Mouse (Mus musculus) megakaryocyte-erythroid progenitor cell, adult 5-6 weeks (primary cell): ENCODE data around the gene Gabrd. TPM values are rescaled to one million over a fixed set of nuclear protein-coding genes. Genes with fewer than 3 reads are reported as not detected.

Source experiments
- ATAC-seq: replicated peaks from 2 replicates; pipeline ENCODE4 v1.8.0; 2016; ENCODE audit warnings: mild to moderate bottlenecking, inconsistent platforms; ENCODE audit not compliant: severe bottlenecking, poor library complexity, low FRiP score, low TSS enrichment
- total RNA-seq, 2 experiments: library from RNA; stranded (forward) in 1 of 2; stranded (reverse) in 1 of 2; fragments of 200-1000, 215-1000 nt in 1 of 2; fragments of >200 nt in 1 of 2; fragmentation: Nextera tagmentation in 1 of 2; gene quantifications; 2 replicates each; pipeline ENCODE4 v1.2.3; 2014 to 2017

Gabrd gene
- total RNA-seq, 2 experiments from 2014 or later: 0.20 TPM; not detected in 1

DNA sequence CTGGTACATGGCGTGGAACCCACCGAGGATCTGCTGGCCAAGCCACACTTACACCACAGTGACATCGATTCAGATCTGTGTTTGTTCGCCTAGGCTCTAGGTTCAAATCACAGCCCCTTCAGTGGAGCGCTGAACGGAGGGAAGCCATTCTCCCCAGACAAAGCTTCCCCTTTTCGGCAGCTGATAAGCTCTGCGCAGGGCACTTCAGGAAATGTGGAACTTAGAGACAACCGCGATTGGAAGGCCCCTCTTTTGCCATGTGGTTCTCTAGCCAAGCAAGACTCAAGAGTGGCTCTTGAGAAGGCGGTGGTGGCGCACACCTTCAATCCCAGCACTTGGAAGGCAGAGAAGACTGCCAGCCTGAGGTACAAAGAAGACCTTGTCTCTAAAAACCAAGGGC, 51.6 kb downstream of the Gabrd start:
- no peak for ATAC-seq

DNA sequence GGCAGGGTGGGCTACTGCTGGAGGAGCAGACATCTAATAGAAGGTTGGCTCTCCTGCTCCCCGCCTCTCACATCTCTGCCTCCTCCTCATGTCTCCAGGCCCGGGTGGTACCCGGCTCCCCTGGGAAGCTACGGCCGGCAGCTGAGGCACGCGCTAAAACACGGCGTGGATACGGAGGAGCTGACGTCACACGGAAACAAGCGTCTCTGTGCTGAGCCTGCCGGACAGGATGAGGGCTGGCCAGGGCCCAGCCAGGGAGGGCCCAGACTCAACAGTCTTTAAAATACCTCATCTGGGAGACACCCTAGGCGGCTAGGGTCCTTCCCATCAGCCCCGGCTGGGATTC, 52.3 kb downstream of the Gabrd start:
- no peak for ATAC-seq

GRCm38 (mm10) chr4:155344716-155345607, 53.0 kb downstream of the Gabrd start:
- ATAC-seq: no peak

DNA sequence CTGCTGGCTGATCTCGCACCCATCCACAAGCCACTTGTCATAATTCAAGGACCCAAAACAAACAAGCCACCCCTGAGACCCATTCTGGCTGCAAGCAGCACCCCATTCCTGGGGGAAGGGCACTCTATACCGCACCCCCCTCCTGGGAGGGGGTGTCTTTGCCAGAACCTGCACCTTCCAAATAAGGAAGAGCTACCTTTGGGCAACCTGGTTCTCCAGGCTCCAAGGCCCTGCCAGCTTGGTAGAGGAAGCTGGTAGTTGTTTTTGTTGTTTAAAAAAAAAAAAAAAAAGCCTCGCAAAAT, 53.7 kb downstream of the Gabrd start:
- no peak for ATAC-seq

DNA sequence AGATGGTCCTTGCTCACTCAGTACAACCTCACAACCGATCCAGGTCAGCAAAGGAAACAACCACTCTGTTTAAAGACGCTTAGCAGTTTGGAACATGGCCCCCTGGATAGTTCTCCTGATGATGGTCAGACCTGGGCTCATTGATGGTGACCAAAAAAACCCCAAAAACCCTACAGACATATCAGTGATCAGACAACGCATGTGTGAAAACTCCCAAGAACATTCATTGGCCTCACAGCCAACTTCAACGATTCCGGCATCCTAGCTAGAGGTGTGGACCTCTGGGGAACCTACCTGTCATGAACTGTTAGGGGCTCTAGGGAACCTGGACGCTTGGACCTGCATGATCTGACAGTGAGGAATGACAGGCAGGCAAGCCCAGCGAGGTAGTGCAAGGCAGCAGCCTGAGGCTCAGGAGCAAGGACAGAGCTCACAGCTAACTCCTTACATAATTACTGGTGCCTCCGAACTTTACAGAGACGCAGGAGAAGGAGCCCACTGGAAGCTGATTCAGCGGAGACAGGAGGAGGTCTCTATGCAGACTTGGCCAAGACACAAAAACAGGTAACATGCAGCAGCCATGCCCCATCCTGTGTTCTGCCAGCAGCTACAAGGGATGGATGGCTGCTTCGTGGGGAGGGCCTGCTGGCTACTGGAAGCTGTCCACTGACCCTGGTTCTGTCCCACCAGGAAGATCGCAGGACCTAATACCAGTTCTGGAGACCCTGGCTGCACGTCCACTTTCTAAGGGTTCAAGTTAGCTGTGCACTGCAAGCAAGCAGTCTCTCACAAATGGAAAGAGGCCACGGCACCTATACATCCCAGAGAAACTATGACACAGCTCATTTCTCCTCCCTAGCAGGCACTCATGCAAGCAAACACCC, 54.3 kb downstream of the Gabrd start:
- ATAC-seq: no peak

DNA sequence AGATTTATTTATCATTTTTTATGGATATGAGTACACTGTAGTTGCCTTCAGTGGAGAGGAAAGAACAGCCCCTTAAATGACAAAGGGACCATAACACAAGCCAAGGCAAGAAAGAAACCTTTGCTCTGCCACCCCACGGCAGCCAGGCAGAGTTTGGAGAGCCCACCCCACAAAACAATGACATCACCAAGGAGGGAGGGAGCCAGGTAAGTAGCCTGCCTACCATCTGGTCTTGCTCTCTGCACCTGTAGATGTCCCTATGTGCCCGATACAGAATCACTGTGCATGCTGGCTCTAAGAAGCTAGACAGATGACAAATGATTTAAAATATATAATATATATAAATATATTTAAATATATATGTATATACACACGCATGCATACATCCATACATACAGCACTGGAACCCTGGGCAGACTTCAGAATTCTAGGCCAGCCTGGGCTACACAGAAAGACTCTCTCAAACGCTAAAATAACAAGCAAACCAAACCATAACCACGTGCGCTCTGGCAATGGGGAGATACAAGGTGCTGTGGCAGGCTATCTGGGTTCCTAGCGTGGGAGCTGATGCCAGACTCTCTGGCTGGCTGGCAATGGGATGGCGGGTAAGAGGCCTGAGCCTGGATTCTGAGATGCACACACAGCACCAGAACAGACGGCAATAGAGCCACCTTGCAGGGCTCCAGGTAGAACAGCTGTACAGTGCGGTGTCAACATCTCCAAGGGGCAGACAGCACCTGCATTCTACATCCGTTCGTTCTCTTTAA, 61.4 kb downstream of the Gabrd start:
- no peak for ATAC-seq

Other genes starting within 250 kb of the Gabrd start
- 16.3 and 16.4 TPM in 2 replicates for gene Ski, start 175.5 kb downstream of the Gabrd start, total RNA-seq (2014; fragmentation: Nextera tagmentation)
- gene Ski, start 175.5 kb downstream of the Gabrd start, total RNA-seq (2017): 6.7 and 7.7 TPM in 2 replicates
- gene Faap20, start 148.3 kb downstream of the Gabrd start, total RNA-seq (2014; fragmentation: Nextera tagmentation): 25.6 and 41.4 TPM in 2 replicates
- 16.8 and 17.0 TPM in 2 replicates for gene Faap20, start 148.3 kb downstream of the Gabrd start, total RNA-seq (2017)
- not detected in 2 replicates for gene Prkcz, start 36.8 kb downstream of the Gabrd start, total RNA-seq (2014; fragmentation: Nextera tagmentation)
- not detected in 2 replicates for gene Prkcz, start 36.8 kb downstream of the Gabrd start, total RNA-seq (2017)
- gene Cfap74, start 11.1 kb upstream of the Gabrd start, total RNA-seq (2014; fragmentation: Nextera tagmentation): 2.9 TPM in 1 of 2 replicates, not detected in the other
- 0.38 TPM in 1 of 2 replicates, not detected in the other for gene Cfap74, start 11.1 kb upstream of the Gabrd start, total RNA-seq (2017)
- gene Tmem52, start 71.0 kb upstream of the Gabrd start, total RNA-seq (2014; fragmentation: Nextera tagmentation): not detected in 2 replicates
- gene Tmem52, start 71.0 kb upstream of the Gabrd start, total RNA-seq (2017): not detected in 2 replicates
- gene Gnb1, start 93.2 kb upstream of the Gabrd start, total RNA-seq (2014; fragmentation: Nextera tagmentation): 219 and 229 TPM in 2 replicates
- gene Gnb1, start 93.2 kb upstream of the Gabrd start, total RNA-seq (2017): 109 and 158 TPM in 2 replicates
- 76.3 and 86.5 TPM in 2 replicates for gene Nadk, start 164.3 kb upstream of the Gabrd start, total RNA-seq (2014; fragmentation: Nextera tagmentation)
- 49.9 and 65.2 TPM in 2 replicates for gene Nadk, start 164.3 kb upstream of the Gabrd start, total RNA-seq (2017)
- gene Slc35e2, start 203.3 kb upstream of the Gabrd start, total RNA-seq (2014; fragmentation: Nextera tagmentation): 45.1 and 60.2 TPM in 2 replicates
- 30.4 and 31.1 TPM in 2 replicates for gene Slc35e2, start 203.3 kb upstream of the Gabrd start, total RNA-seq (2017)
- 60.7 and 74.1 TPM in 2 replicates for gene Cdk11b, start 226.7 kb upstream of the Gabrd start, total RNA-seq (2014; fragmentation: Nextera tagmentation)
- 44.7 and 67.9 TPM in 2 replicates for gene Cdk11b, start 226.7 kb upstream of the Gabrd start, total RNA-seq (2017)
- not detected in 2 replicates for gene Gm10563, start 247.3 kb upstream of the Gabrd start, total RNA-seq (2014; fragmentation: Nextera tagmentation)
- gene Gm10563, start 247.3 kb upstream of the Gabrd start, total RNA-seq (2017): not detected in 2 replicates